Mouse (Mus musculus) lung, embryonic 14.5 days (tissue): Measurements from ENCODE around the gene Camta1. TPM values are rescaled to one million over a fixed set of nuclear protein-coding genes. Genes with fewer than 3 reads are reported as not detected.

Source experiments
- ATAC-seq: fragments of 200-750 bp; cut with Nextera tagmentation; 2 replicates; pipeline ENCODE4 v1.8.0; 2017; ENCODE audit warnings: mild to moderate bottlenecking, moderate TSS enrichment, moderate library complexity; ENCODE audit not compliant: insufficient read depth
- DNase-seq: peaks from one replicate; pipeline ENCODE4 v3.0.0-alpha.2; 2015
- H3K27ac ChIP-seq: fragments of 300-500 bp; sonication (generic); 2 replicates; pipeline ENCODE4 v1.5.1; 2014; ENCODE audit warnings: low read depth, mild to moderate bottlenecking, moderate library complexity
- H3K27me3 ChIP-seq: fragments of 300-500 bp; sonication (generic); 2 replicates; pipeline ENCODE4 v1.6.1; 2014; ENCODE audit warnings: low read length, control low read depth; ENCODE audit not compliant: insufficient read depth
- H3K36me3 ChIP-seq: fragments of 300-500 bp; sonication (generic); 2 replicates; pipeline ENCODE4 v1.6.1; 2014; ENCODE audit warnings: control low read depth; ENCODE audit not compliant: insufficient read depth
- H3K4me1 ChIP-seq: fragments of 300-500 bp; sonication (generic); 2 replicates; pipeline ENCODE4 v1.6.1; 2014; ENCODE audit warnings: antibody characterized with exemption, control low read depth; ENCODE audit not compliant: insufficient read depth
- H3K4me2 ChIP-seq: fragments of 300-500 bp; sonication (generic); 2 replicates; pipeline ENCODE4 v1.6.1; 2014; ENCODE audit warnings: mild to moderate bottlenecking
- H3K4me3 ChIP-seq: fragments of 300-500 bp; sonication (generic); 2 replicates; pipeline ENCODE4 v1.5.1; 2014; ENCODE audit warnings: low read depth, low read length
- H3K9ac ChIP-seq: fragments of 300-500 bp; sonication (generic); 2 replicates; pipeline ENCODE4 v1.6.1; 2014
- H3K9me3 ChIP-seq: fragments of 300-500 bp; sonication (generic); 2 replicates; pipeline ENCODE4 v1.6.1; 2016; ENCODE audit warnings: low read depth, low read length, control low read depth
- CTCF ChIP-seq: IDR thresholded peaks from 2 replicates; pipeline ENCODE4 v1.5.1; 2016; ENCODE audit warnings: antibody characterized with exemption, low read depth
- WGBS: fragments of 180-500 bp; shearing (Covaris S2); extraction: QIAGEN DNeasy Blood & Tissue Kit; methylation state at CpG from one replicate; pipeline ENCODE4 v1.1.7; 2014; 5-methylcytosine and 5-hydroxymethylcytosine counted together
- polyA plus RNA-seq: library from polyadenylated mRNA; unstranded; fragments of >200 nt; fragmentation: Nextera tagmentation; extraction: Ambion mirVana; gene quantifications from 2 replicates; pipeline ENCODE4 v1.2.1, GENCODE M21; 2014

Camta1 gene
- polyA plus RNA-seq, 1 experiment from 2014 or later = 87.5 TPM

DNA sequence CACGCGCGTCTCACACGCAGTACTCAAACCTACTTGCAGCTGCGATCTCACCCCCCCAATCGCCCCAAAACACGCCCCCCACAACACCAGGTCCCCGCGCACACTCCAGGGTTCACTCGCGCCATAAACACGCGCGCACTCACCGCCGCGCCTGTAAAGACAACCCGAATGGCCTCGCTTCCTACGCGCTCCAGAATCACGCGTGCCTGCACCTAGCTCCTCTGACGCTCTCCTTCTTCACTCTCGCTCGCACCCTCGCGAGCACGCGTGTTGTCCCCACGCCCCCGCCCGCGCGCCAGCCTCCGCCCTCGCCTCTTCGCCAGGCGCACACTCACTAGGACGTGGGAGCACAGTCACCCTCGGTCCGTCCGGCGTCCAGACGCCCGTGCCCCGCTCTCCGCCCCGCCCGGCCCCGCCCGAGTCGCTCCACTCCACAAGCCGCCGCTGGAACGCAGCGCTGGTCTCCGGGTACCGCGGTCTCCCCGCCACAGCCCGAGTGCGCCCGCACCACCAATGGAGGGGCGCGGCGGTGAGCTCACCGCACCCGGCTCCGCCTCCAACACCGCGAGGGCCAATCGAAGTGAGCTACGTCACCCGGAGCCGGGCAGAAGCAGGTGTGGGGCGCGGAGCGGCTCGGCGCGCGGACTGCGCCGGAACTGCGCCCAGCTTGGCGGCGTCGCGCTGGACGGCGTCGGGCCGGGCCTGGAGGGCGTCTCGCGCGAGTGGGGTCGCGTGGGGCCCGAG, 753.5 kb downstream of the Camta1 start:
- TF ChIP-seq CTCF = no peak
- Histone ChIP-seq H3K27ac (peak overlapping the region; percentile 72; the same call in 1 of the 2 replicates), H3K9ac (peak overlapping the region; percentile 62), H3K27me3 (peaks cover 30% of the 10 kb centered on the region), H3K4me2 (peak overlapping the region; percentile 99), H3K4me3 (peak overlapping the region; percentile 63), H3K9me3 (no peaks in the 10 kb centered on the region), H3K36me3 (no peaks in the 10 kb centered on the region), H3K4me1 (0 out of 2 replicates have a peak, but pooled peaks cover 3% of the 10 kb centered on the region)
- peak; percentile 96 for DNase-seq
- ATAC-seq = peak; percentile 98
- whole genome bisulfite sequencing = under 1% methylated on average over 94 of the region's 101 CpGs

- Histone ChIP-seq H3K27me3 (peaks cover 30% of the 10 kb centered on the region), H3K36me3 (no peaks in the 10 kb centered on the region), H3K4me2 (peak overlapping the region; percentile 99), H3K27ac (peak overlapping the region; percentile 72; the same call in 1 of the 2 replicates), H3K4me1 (0 out of 2 replicates have a peak, but pooled peaks cover 3% of the 10 kb centered on the region), H3K9me3 (no peaks in the 10 kb centered on the region), H3K9ac (peak overlapping the region; percentile 62), H3K4me3 (peak overlapping the region; percentile 63)
- no peak for TF ChIP-seq CTCF
- peak; percentile 5; the same call in 1 of the 2 replicates for ATAC-seq
- 3% methylated on average over 60 of the region's 60 CpGs for WGBS
- peak; percentile 60 for DNase-seq
Observed at GRCm38 (mm10) chr4:151107131-151108001, 754.3 kb downstream of the Camta1 start.

- 38% methylated on average over 10 of the region's 10 CpGs for WGBS
- TF ChIP-seq CTCF = no peak
- no peak overlapping the region for H3K9ac ChIP-seq
- DNase-seq (no peak), ATAC-seq (no peak)
- H3K27ac ChIP-seq = no peak overlapping the region
- peaks cover 30% of the 10 kb centered on the region for H3K27me3 ChIP-seq
- no peaks in the 10 kb centered on the region for H3K9me3 ChIP-seq
- peak overlapping the region; percentile 99; the same call in 1 of the 2 replicates for H3K4me2 ChIP-seq
- H3K4me3 ChIP-seq = no peak overlapping the region
- H3K36me3 ChIP-seq = no peaks in the 10 kb centered on the region
- H3K4me1 ChIP-seq = 0 out of 2 replicates have a peak, but pooled peaks cover 3% of the 10 kb centered on the region
Observed at GRCm38 (mm10) chr4:151106468-151106867, 755.2 kb downstream of the Camta1 start.

DNA sequence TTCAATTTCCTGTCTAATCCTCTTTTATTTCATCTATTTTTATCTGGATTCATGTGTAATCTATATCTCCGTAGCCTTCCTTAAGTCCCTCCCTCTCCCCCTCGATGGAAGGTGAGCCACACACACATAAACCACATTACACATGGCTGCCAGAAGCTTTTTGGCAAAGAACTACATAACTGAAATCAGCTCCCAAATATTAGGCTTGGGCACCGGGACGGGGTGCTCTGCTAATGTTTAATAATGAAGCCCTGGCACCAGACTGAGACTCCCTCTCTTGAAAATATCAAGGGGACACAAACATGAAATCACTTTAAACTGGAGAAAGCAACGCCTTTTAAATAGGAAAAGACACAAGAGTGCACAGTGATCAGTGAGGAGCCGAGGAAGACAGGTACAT, 755.8 kb downstream of the Camta1 start:
- 72% methylated on average over 6 of the region's 6 CpGs for WGBS
- no peak overlapping the region for H3K4me2 ChIP-seq
- peaks cover 30% of the 10 kb centered on the region for H3K27me3 ChIP-seq
- no peak for DNase-seq
- no peak for ATAC-seq
- no peak overlapping the region for H3K27ac ChIP-seq
- H3K9me3 ChIP-seq = no peaks in the 10 kb centered on the region
- H3K36me3 ChIP-seq = no peaks in the 10 kb centered on the region
- 0 out of 2 replicates have a peak, but pooled peaks cover 3% of the 10 kb centered on the region for H3K4me1 ChIP-seq
- no peak overlapping the region for H3K4me3 ChIP-seq
- H3K9ac ChIP-seq = no peak overlapping the region
- no peak for TF ChIP-seq CTCF

GRCm38 (mm10) chr4:151104147-151104546, 757.5 kb downstream of the Camta1 start:
- H3K27ac ChIP-seq = no peak overlapping the region
- no peak overlapping the region for H3K4me2 ChIP-seq
- H3K36me3 ChIP-seq = no peaks in the 10 kb centered on the region
- peaks cover 14% of the 10 kb centered on the region for H3K27me3 ChIP-seq
- ATAC-seq = no peak
- WGBS = 70% methylated on average over 10 of the region's 10 CpGs
- H3K4me1 ChIP-seq = 0 out of 2 replicates have a peak, but pooled peaks cover 3% of the 10 kb centered on the region
- TF ChIP-seq CTCF = no peak
- H3K4me3 ChIP-seq = no peak overlapping the region
- H3K9me3 ChIP-seq = no peaks in the 10 kb centered on the region
- DNase-seq = no peak
- no peak overlapping the region for H3K9ac ChIP-seq

DNA sequence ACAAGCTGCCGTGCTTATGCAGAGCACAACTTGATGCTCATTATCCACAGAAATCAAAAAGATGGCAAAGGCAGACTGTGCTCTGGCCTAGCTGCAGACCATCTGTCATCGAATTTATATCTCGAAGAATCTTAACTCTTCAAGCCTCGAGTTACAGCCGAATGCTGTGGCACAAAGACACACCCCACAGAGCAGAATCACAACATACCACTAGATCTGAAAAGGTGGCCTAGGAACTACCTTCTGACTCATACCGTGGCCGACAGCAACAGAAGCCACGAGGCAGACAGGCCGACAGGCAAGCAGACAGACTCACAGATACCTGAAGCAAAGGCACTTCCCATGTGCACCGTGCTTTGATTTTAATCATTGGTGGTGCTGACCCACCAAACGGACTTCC, 758.0 kb downstream of the Camta1 start:
- Histone ChIP-seq H3K36me3 (no peaks in the 10 kb centered on the region), H3K4me3 (no peak overlapping the region), H3K27me3 (peaks cover 14% of the 10 kb centered on the region), H3K4me1 (0 out of 2 replicates have a peak, but pooled peaks cover 3% of the 10 kb centered on the region), H3K4me2 (no peak overlapping the region), H3K27ac (no peak overlapping the region), H3K9me3 (no peaks in the 10 kb centered on the region), H3K9ac (no peak overlapping the region)
- ATAC-seq = no peak
- WGBS = 77% methylated on average over 11 of the region's 11 CpGs
- no peak for DNase-seq
- TF ChIP-seq CTCF = no peak

- Histone ChIP-seq H3K4me2 (peak overlapping the region; percentile 16), H3K9me3 (no peaks in the 10 kb centered on the region), H3K27me3 (no peaks in the 10 kb centered on the region), H3K4me1 (no peaks in the 10 kb centered on the region), H3K27ac (peak overlapping the region; percentile 59; the same call in 1 of the 2 replicates), H3K9ac (no peak overlapping the region), H3K4me3 (no peak overlapping the region), H3K36me3 (no peaks in the 10 kb centered on the region)
- WGBS = 63% methylated on average over 11 of the region's 11 CpGs
- DNase-seq (no peak), ATAC-seq (no peak)
- TF ChIP-seq CTCF = no peak
Observed at GRCm38 (mm10) chr4:151097104-151097438, 764.6 kb downstream of the Camta1 start.
